Mouse (Mus musculus) hindlimb bud, embryonic 11.5 days (tissue): ENCODE measurements at regions not wholly inside any gene's neighbourhood (a gene's known extent, or its start where the extent isn't known, plus 50 kb on each side); places are given as distances from the start of the nearest gene placed in this dataset.
A peak's percentile ranks its signal among the peaks of the same experiment; 100 is the strongest.

Experiments used
- DNase-seq: peaks from one replicate; pipeline ENCODE4 v3.0.0-alpha.2; 2012; ENCODE audit warnings: low read depth, low spot score; ENCODE audit errors: extremely low spot score

- no peak for DNase-seq
Observed at GRCm38 (mm10) chr11:43370025-43370424, 56.0 kb downstream of the Pttg1 start.

DNA sequence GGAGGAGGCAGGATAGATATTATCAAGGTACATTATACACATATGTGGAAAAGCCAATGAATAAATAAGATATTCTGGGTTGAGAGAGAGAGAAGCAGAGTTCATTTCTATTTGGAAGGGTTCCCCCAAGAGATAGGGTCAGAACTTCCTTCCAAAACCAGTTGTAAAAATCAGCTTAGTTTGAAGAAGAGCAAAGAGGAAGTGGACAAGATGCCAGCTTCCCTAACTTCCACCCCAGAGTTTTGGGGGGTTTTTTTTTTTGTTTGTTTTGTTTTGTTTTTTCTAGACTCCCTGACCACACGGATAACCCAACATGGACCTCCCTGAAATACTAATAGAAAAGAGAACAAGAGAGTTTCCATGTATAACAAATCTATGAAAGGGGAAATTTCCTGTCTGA lies 57.7 kb downstream of the Pttg1 start:
- no peak for DNase-seq

DNA sequence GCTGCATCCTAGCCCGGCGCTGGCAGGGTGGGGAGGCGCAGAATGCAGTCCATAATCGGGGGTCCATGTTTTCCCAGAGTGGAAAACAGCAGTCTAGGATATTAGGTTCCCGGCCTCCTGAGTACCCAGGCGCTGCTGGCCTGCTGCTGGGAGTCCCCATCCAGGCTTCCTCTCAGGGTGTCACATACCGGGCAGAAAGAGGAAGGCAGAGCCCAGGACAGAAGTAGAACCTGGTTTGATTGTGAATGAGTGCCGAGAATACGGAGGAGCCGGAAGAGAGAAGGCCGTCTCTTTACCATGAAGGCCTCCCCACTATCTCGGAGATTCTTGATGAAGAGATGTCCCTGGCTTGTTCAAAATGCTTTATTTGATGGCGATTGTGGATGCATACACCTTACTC lies 64.2 kb downstream of the Pttg1 start:
- no peak for DNase-seq

GRCm38 (mm10) chr11:43358390-43359291 lies 67.4 kb downstream of the Pttg1 start:
- DNase-seq, result no peak

DNA sequence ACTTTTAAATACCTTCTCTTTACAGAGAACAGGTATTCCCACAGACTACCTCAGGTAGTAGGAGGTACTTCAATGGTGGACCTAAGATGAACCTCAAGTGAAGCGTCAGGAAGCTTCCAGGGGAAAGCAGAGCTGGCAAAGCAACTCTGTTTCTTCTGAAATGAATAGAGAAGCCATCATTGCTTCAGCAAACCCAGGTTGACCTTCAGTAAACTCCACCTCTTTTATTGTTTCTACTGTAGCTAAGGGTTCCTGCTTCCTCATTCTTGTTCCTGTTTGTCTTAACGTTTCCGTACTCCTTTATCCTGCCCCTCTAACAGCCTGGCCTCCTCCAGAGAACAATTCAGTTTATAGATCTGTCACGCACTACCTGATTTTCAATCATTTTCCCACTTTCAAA lies 72.4 kb downstream of the Pttg1 start:
- no peak for DNase-seq

DNA sequence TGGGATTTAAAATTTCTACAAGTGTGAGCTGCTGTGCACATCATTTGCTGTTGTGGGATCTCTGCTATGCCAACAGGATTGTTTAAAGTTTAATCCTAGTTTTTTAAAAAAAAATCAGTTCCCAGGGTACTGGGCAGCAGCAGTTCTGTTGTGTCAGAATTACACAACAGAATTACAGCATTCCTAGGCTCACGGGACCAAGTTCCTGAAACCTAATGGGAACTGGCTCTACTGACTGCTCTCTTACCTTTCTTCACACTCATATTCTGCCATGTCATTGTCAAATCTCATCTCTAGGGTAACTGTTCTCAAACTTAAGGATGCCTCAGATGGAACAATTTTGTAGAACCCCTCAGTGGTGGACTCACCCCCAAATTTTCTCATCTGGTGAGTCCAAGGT lies 73.0 kb downstream of the Pttg1 start:
- no peak for DNase-seq

- DNase-seq, result no peak
Observed at GRCm38 (mm10) chr11:43351818-43352217, 74.2 kb downstream of the Pttg1 start.

DNA sequence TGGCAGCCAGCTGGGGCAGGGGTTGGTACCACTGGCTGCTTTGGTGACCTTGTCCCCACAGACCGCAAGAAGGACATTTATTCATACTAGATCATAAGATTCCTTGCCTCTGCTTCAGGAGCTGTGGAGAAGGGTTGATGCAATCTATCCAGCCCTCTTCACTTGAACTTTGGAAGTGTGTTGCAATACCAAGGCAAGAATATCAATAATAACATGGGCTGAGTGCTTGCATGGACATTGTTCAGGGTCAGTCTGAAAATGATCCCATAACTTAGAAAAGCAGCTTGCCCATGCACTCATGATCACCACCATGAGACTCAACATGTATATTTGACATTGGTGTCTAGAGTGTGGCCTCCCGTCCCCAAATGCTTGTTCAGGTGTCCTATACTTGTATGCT lies 74.7 kb downstream of the Pttg1 start:
- DNase-seq, result no peak

- no peak for DNase-seq
Observed at GRCm38 (mm10) chr11:43350242-43350641, 75.8 kb downstream of the Pttg1 start.

GRCm38 (mm10) chr11:43349564-43349963 lies 76.5 kb downstream of the Pttg1 start:
- no peak for DNase-seq

DNA sequence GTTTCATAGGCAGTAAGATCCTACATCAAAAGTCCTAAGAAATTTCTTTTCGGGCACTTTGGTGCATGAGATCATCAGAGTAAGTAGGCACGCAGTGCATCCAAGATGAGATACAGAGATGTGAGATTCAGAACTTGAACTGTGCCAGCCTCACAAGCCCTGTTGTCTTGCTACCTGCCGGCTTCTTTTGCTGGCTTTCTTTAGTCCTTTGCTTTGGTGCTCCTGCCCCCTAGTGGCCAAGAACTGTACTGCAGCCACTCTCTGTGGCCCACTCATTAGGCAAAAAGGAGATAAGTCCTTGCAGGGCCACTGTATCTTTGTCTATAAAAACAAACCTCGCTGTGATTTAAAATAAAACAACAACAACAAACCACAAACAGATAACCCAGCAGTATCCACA lies 77.5 kb downstream of the Pttg1 start:
- peak; percentile 30 for DNase-seq

DNA sequence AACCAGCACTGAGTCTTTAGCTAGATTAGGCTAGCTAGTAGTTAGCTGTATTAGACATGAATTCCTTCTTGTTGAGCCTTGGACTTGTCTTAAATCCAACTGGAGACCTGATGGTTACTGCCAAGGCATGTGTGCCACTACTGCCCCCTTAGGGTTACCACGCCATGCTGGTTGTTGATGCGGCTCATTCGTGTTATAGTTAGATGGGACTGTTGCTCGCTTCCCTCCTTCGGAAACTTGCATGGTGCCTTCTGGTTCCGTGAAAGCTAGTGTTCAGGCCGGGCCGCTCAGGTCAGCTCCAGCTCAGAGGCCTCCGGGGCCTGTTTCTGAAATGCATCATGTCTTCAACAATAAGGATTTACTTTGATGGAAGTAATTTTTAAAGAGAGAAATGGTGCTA lies 79.6 kb downstream of the Pttg1 start:
- DNase-seq, result no peak

- DNase-seq, result no peak
Observed at GRCm38 (mm10) chr11:43344767-43345561, 81.1 kb downstream of the Pttg1 start.

- DNase-seq, result no peak
Observed at GRCm38 (mm10) chr11:43343574-43343973, 82.5 kb downstream of the Pttg1 start.

DNA sequence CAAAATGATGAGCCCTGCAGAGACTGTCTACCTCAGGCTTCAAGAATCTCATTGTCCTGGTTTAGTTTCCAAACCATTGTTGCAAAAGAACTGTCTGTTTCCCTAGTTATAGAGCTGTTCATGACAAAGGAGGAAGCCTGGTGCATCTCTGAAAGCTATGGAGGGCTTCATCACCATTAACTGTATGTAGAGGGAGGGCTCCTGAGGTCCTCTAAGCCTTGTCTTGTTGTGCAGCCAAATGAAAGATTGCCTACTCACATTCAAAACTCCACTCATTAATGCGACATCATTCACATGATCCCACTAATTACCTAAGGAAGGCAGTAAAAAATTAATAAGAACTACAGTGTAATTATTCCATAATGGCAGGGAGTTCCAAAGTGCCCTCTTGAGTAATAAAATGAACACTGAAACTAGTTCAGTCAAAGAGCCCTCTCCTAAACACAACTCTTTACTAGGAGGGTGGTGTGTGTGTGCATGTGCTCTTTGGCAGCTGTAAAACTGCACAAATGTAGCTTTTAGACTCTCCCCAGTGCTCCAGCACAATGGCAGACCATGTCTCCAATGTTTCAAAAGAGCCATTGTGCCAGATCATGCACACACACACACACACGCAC lies 87.6 kb downstream of the Pttg1 start:
- no peak for DNase-seq

GRCm38 (mm10) chr11:43335668-43336265 lies 90.3 kb downstream of the Pttg1 start:
- DNase-seq, result no peak

- DNase-seq, result no peak
Observed at GRCm38 (mm10) chr11:43333547-43333946, 92.5 kb downstream of the Pttg1 start.

DNA sequence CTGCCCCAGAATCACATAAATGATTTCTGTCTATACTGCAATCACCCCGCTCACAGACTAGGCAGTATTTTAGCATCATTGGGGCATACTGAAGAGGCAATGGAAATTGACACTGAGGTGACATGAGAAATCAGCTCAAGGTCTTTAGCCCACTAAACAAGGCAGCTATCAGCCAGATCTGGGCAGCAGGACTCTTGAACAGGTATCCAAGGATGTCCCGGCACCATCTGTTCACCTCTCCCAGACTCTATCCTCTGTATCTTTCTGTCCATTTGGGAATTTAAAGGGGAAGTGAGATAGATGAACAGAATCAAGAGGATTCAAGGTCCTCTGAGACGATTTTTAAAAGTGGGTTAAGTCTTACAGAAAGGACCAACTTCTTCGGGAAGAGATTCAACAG lies 112.1 kb downstream of the Pttg1 start:
- no peak for DNase-seq
